Mouse (Mus musculus) lung, adult 18-20 months (tissue): ENCODE data around the gene Gbp3.
A peak's percentile ranks its signal among the peaks of the same experiment; 100 is the strongest.
"Not testable (repeated sequence)": the region's sequence is repeated elsewhere in the genome, so short reads cannot be mapped to it uniquely, and the experiment has no call there.

Experiments used
- DNase-seq, 2 experiments: peaks; one replicate each; pipeline ENCODE4 v3.0.0; 2022; ENCODE audit warnings: mixed read lengths in 2 of 2

Gene Gbp3

GRCm38 (mm10) chr3:142559632-142560228 lies at the start of gene Gbp3:
Gene Gbp3, plus strand, starts transcription at chr3:142560026.
- DNase-seq, result peak; percentile 22 to 30

DNA sequence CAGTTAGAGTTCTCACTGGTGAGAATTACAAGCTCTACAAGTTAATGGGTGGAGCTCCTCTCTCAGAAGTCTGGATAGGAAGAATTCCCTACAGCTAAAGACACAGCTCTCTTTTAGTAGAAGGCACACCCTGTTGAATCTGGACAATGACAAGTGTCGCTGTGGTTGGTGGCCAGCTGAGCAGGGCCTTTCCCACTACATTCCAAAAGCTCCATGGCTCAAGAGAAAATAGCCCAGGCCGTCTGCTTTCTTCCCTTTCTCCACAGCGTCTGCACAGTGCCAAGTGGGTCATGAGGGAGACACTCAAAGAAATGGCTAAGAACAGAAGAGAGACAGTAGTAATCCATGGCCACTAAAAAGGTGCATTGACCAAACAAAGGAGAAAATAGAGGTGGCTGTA lies 31.7 kb upstream of the Gbp3 start:
- no peak for DNase-seq

DNA sequence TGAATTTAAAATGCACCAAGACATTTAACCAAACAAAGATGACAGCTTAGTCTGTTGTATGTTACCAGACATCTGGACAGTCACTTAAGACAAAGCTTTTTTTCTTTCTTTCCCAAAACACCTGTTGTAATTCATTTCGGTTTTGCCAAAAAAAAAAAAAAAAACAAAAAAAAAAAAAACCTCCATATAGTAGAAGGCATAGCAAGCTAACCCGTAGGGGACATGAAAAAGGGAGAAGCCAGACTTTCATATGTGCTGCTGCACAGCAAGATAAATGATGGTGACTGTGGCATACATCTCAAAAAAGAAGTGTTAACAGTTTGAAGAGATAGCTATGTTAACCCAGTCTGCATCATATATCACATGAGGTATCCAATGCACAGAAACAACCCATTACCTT lies 30.2 kb upstream of the Gbp3 start:
- no peak for DNase-seq

DNA sequence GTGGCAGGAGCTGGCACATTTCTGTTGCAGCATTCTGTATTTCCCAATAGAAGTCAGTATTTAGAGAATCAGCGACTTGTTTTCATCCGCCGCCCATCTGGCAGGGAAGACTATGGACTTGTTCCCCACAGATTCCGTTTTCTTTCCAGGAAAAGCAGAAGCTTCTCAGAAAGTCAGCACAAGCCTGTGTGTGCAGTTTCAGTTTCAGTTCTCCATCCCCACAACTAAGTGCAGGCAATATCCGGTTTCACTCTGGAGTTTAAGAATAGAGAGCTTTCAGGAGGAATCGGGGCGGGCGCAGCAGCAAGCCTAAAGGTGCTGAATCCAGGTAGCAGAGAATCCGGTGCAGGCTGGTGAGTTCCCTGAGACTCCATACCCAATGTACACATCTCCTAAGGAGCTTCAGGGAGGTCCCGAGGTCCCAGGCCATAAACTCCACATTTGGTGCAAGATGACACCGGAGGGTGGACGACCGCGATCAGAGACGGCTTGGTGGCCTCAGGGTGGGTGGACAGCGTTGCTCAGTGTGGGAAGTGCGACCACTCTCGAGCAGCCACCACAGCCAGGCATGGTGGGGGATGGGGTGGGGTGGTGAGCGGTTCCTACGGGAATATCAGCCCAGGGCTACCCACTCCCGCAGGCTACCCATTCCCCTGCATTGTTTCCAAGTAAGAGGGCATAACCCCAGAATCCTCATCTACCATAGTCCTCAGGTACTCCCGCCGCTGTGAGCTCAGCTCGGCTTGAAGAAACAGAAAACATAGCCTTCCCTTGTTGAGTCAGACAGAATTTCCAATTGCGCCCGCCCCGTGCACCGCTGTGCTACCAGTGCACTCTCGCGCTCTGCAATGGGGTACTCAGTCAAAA lies 29.5 kb upstream of the Gbp3 start, which contains the start of gene Gbp7:
TSS of gene Gbp7 (plus strand) at position 256 of the 867 bp plus-strand sequence.
- peak; percentile 73 to 79 for DNase-seq

GRCm38 (mm10) chr3:142531595-142531994 lies 28.2 kb upstream of the Gbp3 start:
- no peak for DNase-seq

- DNase-seq, result no peak
These were observed 26.6 kb upstream of the Gbp3 start for GRCm38 (mm10) chr3:142533185-142533584.

GRCm38 (mm10) chr3:142535667-142536066 lies 24.2 kb upstream of the Gbp3 start:
- no peak for DNase-seq

DNA sequence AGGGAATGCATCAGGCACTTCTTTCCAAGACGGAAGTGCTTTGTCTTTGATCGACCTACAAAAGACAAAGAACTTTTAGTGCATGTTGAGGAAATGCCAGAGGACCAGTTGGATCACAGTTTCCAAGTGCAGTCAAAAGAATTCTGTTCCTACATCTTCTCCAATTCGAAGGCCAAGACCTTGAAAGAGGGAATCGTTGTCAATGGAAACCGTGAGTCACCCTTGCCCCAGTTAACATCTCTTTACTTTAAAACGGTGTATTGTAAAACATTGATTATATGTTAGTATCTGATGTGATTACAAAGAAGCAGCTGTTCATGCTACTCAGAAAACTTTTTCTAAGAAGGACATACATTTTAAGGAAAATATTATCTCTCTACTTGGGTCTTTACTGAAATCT lies 18.4 kb upstream of the Gbp3 start:
- DNase-seq, result no peak

- not testable (repeated sequence) for DNase-seq
These were observed 17.1 kb upstream of the Gbp3 start for GRCm38 (mm10) chr3:142542776-142543175.

DNA sequence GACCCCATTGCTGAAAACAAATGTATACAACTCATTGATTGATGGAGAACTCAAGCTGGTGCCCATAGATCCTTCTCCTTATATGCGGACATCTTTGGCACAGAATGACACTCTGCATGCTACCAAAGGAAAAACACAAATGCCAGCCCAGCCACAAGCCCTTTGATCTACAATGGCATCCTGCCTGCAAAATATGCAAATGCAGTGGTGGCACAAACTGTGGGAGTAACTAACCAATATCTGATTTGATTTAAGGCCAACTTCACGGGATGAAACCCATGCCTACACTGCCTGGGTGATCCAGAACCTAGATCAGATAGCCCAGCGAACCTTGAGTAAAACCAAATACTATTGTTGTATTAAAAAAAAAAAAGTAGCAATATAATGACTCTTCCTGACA lies 13.1 kb upstream of the Gbp3 start:
- no peak for DNase-seq

- DNase-seq, result no peak
These were observed 9.7 kb upstream of the Gbp3 start for GRCm38 (mm10) chr3:142550052-142550676.

DNA sequence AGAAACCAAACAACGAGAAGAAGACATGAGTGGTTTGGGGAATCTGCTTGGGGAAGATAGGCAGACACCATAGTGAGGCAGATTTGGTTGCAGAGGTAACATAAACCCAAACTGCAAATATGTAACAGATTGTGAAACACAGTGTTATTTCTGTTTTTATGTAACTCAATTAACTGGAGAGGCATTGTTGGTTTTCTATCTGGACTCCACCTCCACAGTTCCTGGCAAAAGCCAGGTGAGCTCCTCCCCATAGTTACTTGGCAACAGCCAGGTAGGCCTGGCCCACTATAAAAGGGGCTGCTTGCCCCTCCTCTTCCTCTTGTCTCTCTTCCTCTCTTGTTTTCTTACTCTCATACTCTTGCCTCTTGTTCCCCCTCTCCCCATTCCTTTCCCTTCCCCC lies 5.2 kb upstream of the Gbp3 start:
- DNase-seq, result peak in 1 of 2 experiments; percentile 19

GRCm38 (mm10) chr3:142555623-142556022 lies 4.2 kb upstream of the Gbp3 start:
- DNase-seq, result no peak

- peak; percentile 86 to 88 for DNase-seq
These were observed 596 bp downstream of the Gbp3 start for GRCm38 (mm10) chr3:142560296-142560948.

- no peak for DNase-seq
These were observed 1.3 kb downstream of the Gbp3 start for GRCm38 (mm10) chr3:142561045-142561646.

DNA sequence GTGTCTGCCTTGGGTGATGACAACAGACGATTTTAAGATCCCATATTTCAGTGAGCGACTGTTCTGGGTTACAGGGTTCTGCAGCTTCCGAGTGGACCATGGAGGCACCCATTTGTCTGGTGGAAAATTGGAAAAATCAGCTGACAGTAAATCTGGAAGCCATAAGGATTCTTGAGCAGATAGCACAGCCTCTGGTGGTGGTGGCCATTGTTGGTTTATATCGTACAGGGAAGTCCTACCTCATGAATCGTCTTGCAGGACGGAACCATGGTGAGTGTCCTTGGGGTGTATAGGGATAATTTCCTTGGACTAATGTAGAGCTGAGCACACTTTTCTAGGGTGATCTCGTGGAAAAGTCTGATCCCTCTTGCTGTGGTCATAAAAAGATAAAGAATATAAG lies 1.8 kb downstream of the Gbp3 start:
- DNase-seq, result no peak

DNA sequence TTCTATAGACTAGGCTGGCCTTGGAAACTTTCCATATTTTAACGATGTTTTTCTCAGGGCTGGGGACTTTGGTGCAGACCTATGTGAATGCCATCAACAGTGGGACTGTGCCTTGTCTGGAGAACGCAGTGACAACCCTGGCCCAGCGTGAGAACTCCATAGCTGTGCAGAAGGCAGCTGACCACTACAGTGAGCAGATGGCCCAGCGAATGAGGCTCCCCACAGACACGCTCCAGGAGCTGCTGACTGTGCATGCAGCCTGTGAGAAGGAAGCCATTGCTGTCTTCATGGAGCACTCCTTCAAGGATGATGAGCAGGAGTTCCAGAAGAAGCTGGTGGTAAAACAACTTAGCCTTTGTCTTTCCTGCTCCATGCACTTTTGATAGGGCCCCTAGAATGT lies 7.7 kb downstream of the Gbp3 start:
- DNase-seq, result not testable (repeated sequence)

- no peak for DNase-seq
These were observed 10.9 kb downstream of the Gbp3 start for GRCm38 (mm10) chr3:142570738-142571137.

DNA sequence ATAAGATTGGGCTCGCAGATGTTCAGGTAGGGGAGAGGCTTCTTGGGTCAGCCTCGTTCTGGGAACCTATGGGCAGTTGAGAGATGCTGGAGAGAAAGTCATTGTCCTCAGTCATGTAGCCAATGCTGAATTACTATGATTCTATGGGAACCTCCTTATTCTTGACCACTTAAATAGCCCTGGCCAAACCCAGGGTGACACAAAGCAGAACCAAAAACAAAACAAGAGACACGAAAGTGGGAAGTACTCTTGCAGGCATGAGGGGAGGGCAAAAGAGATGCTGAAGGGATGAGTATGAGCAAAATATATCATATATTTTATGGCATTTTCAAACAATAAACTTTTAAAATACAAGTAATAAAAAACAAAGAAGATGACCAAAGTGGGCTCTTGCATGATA lies 17.3 kb downstream of the Gbp3 start:
- DNase-seq, result no peak

DNA sequence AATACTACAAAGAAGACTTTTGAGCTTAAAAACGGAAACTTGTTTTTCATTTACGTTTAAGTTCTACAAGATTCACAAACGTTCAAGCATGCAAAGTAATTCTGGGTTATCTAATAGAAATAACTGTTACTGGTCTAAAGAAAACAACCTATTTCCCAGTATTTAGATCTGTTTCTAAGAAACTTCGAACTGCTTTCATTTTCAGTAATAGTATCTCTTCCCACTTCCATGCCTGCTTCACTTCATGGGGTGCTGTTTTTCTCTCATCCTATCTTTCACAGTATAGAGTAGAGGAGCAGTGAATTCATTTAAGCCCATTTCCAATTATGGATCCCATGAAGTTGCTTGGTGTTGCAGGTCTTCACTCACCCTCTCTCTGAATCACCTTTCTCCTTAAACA lies 18.5 kb downstream of the Gbp3 start:
- DNase-seq, result no peak

DNA sequence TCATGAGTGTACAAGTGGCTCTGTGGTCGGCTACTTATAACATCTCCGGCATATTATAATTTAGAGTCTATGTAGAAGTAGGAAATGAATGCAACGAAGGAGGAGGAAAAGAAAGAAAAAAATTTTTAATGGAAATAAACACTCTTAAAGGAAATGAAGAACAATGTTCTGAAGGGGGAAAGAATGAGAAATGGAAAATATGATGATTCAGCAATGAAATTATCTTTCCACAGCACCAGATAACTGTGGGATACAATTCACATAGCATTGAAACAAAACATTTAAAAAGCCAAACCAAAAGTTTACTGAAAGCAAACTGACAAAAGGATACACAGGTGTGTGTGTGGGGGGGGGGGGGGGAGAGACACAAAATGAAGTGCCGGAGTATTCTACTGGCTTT lies 23.2 kb downstream of the Gbp3 start:
- DNase-seq, result no peak

DNA sequence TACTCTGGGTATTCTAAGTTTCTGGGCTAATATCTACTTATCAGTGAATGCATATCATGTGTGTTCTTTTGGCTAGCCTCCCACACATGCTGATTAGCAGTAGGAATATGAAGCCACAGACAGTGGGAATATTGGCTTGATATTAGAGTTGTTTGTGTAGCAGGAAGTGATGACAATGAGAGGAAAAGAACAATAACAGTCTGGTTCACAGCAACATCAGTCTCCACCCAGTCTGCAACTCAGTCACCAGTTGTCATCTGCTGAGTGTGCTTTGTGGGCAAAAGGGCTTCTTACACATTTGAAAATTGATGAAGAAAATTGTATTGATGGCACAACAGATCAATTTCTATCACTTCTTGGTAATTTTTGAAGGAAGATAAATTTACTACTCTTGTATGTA lies 27.6 kb downstream of the Gbp3 start:
- peak in 1 of 2 experiments; percentile 2 for DNase-seq

DNA sequence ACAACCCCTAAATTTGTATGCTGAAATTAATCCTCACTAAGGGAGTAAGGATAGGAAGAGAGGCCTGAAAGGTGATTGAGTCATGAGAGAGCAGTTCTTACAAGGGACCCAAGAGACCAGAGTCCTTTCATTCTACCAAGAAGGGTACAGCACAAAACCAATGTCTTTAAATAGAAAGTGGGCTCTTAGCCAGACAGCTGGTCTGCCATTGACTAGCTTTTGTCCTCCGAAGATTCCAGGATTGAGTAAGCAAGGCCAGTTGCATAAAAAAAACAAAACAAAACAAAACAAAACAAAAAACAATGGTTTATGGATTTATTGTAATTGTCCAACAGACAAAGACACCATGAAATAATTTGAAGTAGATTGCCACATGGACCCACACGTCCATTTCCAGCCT lies 29.1 kb downstream of the Gbp3 start:
- DNase-seq, result no peak
